Mouse (Mus musculus) liver, embryonic 12.5 days (tissue): ENCODE measurements around the gene Rbm19. TPM values are rescaled to one million over a fixed set of nuclear protein-coding genes. Genes with fewer than 3 reads are reported as not detected.
"Not testable (repeated sequence)": the region's sequence is repeated elsewhere in the genome, so short reads cannot be mapped to it uniquely, and the experiment has no call there.

Experiments used
- ATAC-seq: fragments of 200-750 bp; cut with Nextera tagmentation; 2 replicates; pipeline ENCODE4 v1.8.0; 2017; ENCODE audit warnings: moderate number of reproducible peaks, mild to moderate bottlenecking, moderate library complexity
- H3K27ac ChIP-seq: fragments of 300-500 bp; sonication (generic); 2 replicates; pipeline ENCODE4 v1.5.1; 2016; ENCODE audit warnings: mild to moderate bottlenecking
- H3K27me3 ChIP-seq: fragments of 300-500 bp; sonication (generic); replicated peaks from 2 replicates; pipeline ENCODE4 v1.6.1; 2016; ENCODE audit warnings: mild to moderate bottlenecking, moderate library complexity
- H3K36me3 ChIP-seq: fragments of 300-500 bp; sonication (generic); 2 replicates; pipeline ENCODE4 v1.6.1; 2016; ENCODE audit warnings: mild to moderate bottlenecking, moderate library complexity
- H3K4me1 ChIP-seq: fragments of 300-500 bp; sonication (generic); 2 replicates; pipeline ENCODE4 v1.6.1; 2016
- H3K4me2 ChIP-seq: fragments of 300-500 bp; sonication (generic); 2 replicates; pipeline ENCODE4 v1.6.1; 2016; ENCODE audit warnings: mild to moderate bottlenecking, moderate library complexity
- H3K4me3 ChIP-seq: fragments of 300-500 bp; sonication (generic); 2 replicates; pipeline ENCODE4 v1.5.1; 2016; ENCODE audit warnings: mild to moderate bottlenecking, moderate library complexity
- H3K9ac ChIP-seq: fragments of 300-500 bp; sonication (generic); 2 replicates; pipeline ENCODE4 v1.6.1; 2016; ENCODE audit warnings: mild to moderate bottlenecking, moderate library complexity
- H3K9me3 ChIP-seq: fragments of 300-500 bp; sonication (generic); replicated peaks from 2 replicates; pipeline ENCODE4 v1.6.1; 2016; ENCODE audit warnings: mild to moderate bottlenecking, moderate library complexity
- WGBS: fragments of 180-500 bp; shearing (Covaris S2); methylation state at CpG from one replicate; pipeline ENCODE4 v1.1.7; 2016; ENCODE audit not compliant: insufficient replicate concordance; 5-methylcytosine and 5-hydroxymethylcytosine counted together
- polyA plus RNA-seq: library from polyadenylated mRNA; unstranded; fragments of >200 nt; fragmentation: Nextera tagmentation; extraction: Ambion mirVana; gene quantifications from 2 replicates; pipeline ENCODE4 v1.2.1, GENCODE M21; 2016

Gene Rbm19
- polyA plus RNA-seq, 1 experiment from 2014 or later = 30.2 TPM

- no peak overlapping the region for H3K9ac ChIP-seq
- H3K4me3 ChIP-seq = no peak overlapping the region
- H3K4me1 ChIP-seq = peaks cover 11% of the 10 kb centered on the region
- no peak overlapping the region for H3K27ac ChIP-seq
- peaks cover 50% of the 10 kb centered on the region for H3K27me3 ChIP-seq
- H3K36me3 ChIP-seq = no peaks in the 10 kb centered on the region
- H3K4me2 ChIP-seq = no peak overlapping the region
- 0 out of 2 replicates have a peak, but pooled peaks have one; percentile 43 for ATAC-seq
- WGBS = 21% methylated on average over 12 of the region's 12 CpGs
- H3K9me3 ChIP-seq = no peaks in the 10 kb centered on the region
Observed at GRCm38 (mm10) chr5:120106424-120107073, 9.7 kb upstream of the Rbm19 start.

GRCm38 (mm10) chr5:120114361-120114760 is 1.9 kb upstream of the Rbm19 start:
- Histone ChIP-seq H3K36me3 (peaks cover 11% of the 10 kb centered on the region), H3K4me1 (peaks cover 21% of the 10 kb centered on the region), H3K9ac (no peak overlapping the region), H3K4me3 (no peak overlapping the region), H3K27ac (no peak overlapping the region), H3K4me2 (no peak overlapping the region), H3K9me3 (no peaks in the 10 kb centered on the region), H3K27me3 (peaks cover 30% of the 10 kb centered on the region)
- WGBS = 73% methylated on average over 12 of the region's 12 CpGs
- no peak for ATAC-seq

DNA sequence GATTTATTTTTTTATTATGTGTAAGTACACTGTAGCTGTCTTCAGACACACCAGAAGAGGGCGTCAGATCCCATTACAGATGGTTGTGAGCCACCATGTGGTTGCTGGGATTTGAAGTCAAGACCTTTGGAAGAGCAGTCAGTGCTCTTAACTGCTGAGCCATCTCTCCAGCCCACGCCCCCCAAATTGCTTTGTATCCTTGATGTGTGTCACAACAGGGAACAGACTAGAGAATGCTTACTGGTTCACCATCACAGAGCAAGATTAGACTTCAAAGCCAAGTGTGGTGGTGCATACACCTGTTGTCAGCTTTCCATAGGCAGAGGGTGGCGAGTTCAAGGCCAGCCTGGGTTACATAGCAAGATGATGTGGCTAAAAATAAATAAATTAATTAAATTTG is 896 bp downstream of the Rbm19 start:
- peak overlapping the region; percentile 73; the same call in 1 of the 2 replicates for H3K9ac ChIP-seq
- H3K36me3 ChIP-seq = peaks cover 39% of the 10 kb centered on the region
- 29% methylated on average over 3 of the region's 3 CpGs for WGBS
- ATAC-seq, H3K27ac ChIP-seq, H3K9me3 ChIP-seq: not testable (repeated sequence)
- H3K27me3 ChIP-seq = peaks cover 17% of the 10 kb centered on the region; the same call in 1 of the 2 replicates
- peaks cover 21% of the 10 kb centered on the region for H3K4me1 ChIP-seq
- H3K4me3 ChIP-seq = peak overlapping the region; percentile 86
- H3K4me2 ChIP-seq = peak overlapping the region; percentile 87

DNA sequence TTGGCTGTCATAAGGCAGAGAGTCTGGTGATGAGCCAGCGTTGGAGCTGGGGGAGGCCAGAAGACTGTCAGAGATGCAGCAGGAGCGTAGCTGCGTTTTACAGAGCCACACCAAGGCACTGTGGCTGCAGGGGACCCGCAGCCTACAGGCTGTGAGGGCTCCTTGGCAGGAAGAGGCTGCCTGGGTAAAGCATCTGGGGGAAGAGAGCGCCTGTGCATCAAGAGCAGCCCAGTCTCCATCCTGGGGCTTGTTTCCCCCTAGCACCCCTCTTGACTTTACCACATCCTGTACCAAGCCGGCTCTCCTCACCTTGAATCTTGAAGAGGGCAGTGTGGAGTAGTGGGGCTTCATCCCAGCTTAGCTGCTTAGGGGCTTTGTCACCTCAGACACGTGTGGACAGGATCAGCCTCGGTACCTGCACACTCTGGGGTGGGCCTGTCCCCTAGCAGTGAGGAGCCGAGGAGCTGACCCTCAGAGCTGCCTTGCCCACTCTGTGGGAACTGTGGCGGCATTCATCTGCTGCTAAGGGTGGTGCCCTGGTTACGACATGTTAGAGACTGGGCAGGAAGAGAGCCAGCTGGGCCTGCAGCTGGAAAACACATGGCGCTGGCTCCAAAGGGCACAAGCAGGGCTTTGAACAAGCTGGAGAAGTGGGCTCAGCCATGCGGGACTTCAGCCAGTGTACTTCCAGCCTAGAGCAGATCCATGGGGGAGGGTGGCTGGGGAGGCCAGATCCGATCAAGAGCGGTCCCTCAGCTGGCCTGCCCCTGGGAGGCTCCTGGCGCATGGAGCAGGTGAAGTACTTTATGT is 8.8 kb downstream of the Rbm19 start:
- WGBS = 82% methylated on average over 16 of the region's 16 CpGs

DNA sequence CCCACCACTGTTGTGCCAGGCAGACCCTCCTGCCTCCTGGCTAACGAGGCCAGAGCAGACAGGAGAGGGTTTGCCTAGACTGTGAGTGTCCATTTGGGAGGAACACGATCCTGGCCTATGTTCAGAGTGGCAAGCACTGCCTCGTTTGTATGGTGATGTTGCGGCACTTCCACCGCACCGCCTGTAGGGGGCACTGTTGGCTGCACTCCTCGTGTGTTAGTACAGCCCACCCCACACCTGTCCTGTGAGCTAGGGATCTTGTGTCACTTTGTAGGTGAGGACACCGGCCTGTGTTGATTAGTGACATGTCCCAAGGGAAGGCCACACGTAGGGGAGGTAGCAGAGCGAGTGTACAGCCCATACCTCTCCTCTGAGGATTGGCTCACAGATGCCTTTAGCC is 11.4 kb downstream of the Rbm19 start:
- H3K36me3 ChIP-seq = peaks cover 99% of the 10 kb centered on the region
- 54% methylated on average over 10 of the region's 10 CpGs for WGBS
- ATAC-seq = no peak
- H3K4me2 ChIP-seq = no peak overlapping the region
- H3K4me3 ChIP-seq = no peak overlapping the region
- no peaks in the 10 kb centered on the region for H3K27me3 ChIP-seq
- no peak overlapping the region for H3K9ac ChIP-seq
- H3K27ac ChIP-seq = no peak overlapping the region
- H3K4me1 ChIP-seq = peaks cover 31% of the 10 kb centered on the region
- no peaks in the 10 kb centered on the region for H3K9me3 ChIP-seq

More for the DNA sequence above, 8.8 kb downstream of the Rbm19 start:
- H3K4me3 ChIP-seq = no peak overlapping the region
- no peak for ATAC-seq
- H3K9me3 ChIP-seq = no peaks in the 10 kb centered on the region
- H3K27ac ChIP-seq = no peak overlapping the region
- H3K27me3 ChIP-seq = no peaks in the 10 kb centered on the region
- peaks cover 6% of the 10 kb centered on the region for H3K4me1 ChIP-seq
- H3K9ac ChIP-seq = no peak overlapping the region
- H3K36me3 ChIP-seq = peaks cover 100% of the 10 kb centered on the region
- no peak overlapping the region for H3K4me2 ChIP-seq

DNA sequence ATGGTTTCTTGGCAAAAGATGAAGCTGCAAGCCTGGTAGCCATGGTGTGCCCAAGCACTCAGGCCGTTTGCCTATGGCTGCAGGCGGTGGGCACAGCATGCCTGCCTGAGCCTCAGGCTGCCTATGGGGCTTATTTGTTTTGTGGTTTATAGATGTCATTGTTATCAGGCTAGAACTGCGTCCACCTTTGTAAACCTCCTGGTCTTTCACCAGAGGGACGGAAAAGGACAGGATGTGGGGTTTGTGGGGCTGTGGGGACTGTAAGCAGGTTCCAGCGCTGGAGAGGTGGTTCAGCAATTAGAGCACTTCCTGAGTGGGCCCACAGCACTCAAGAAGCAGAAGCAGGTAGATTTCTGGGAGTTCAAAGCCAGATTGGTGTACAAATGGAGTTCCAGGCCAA is 12.2 kb downstream of the Rbm19 start:
- Histone ChIP-seq H3K4me2 (no peak overlapping the region), H3K36me3 (peaks cover 99% of the 10 kb centered on the region), H3K9me3 (no peaks in the 10 kb centered on the region), H3K9ac (no peak overlapping the region), H3K4me3 (no peak overlapping the region), H3K27ac (no peak overlapping the region), H3K4me1 (peaks cover 40% of the 10 kb centered on the region), H3K27me3 (no peaks in the 10 kb centered on the region)
- ATAC-seq = no peak
- whole genome bisulfite sequencing = 57% methylated on average over 5 of the region's 5 CpGs

GRCm38 (mm10) chr5:120129070-120129469 is 12.8 kb downstream of the Rbm19 start:
- Histone ChIP-seq H3K9ac (no peak overlapping the region), H3K4me1 (peaks cover 45% of the 10 kb centered on the region), H3K9me3 (no peaks in the 10 kb centered on the region), H3K4me3 (no peak overlapping the region), H3K27me3 (no peaks in the 10 kb centered on the region), H3K4me2 (no peak overlapping the region), H3K27ac (no peak overlapping the region), H3K36me3 (peaks cover 98% of the 10 kb centered on the region)
- WGBS = 83% methylated on average over 7 of the region's 7 CpGs
- no peak for ATAC-seq

DNA sequence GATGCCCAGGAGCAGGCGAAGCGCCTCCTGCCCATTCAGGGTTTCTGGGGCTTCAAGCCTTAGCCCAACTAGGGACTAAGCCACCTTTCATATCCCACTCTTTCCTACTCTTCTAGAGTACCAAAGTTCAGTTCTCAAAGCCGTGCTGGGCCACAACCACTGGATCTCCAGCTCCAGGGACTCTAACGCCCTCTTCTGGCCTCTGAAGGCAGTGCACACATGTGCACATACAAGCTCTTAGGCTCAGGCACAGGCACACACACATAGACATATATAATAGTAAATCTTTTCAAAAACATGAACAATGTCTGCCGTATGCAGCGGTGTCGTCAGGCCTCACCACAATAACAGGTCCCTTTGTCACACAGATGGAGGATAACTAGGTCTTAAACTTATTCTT is 13.5 kb downstream of the Rbm19 start:
- H3K4me1 ChIP-seq = peaks cover 52% of the 10 kb centered on the region
- no peak overlapping the region for H3K4me2 ChIP-seq
- H3K4me3 ChIP-seq = no peak overlapping the region
- no peaks in the 10 kb centered on the region for H3K27me3 ChIP-seq
- H3K9ac ChIP-seq = no peak overlapping the region
- no peak for ATAC-seq
- 91% methylated on average over 7 of the region's 7 CpGs for WGBS
- no peaks in the 10 kb centered on the region for H3K9me3 ChIP-seq
- no peak overlapping the region for H3K27ac ChIP-seq
- H3K36me3 ChIP-seq = peaks cover 95% of the 10 kb centered on the region

- H3K27ac ChIP-seq = peak overlapping the region; percentile 50; the same call in 1 of the 2 replicates
- peak; percentile 57 for ATAC-seq
- H3K9me3 ChIP-seq = no peaks in the 10 kb centered on the region
- H3K4me2 ChIP-seq = no peak overlapping the region
- peaks cover 56% of the 10 kb centered on the region for H3K4me1 ChIP-seq
- H3K4me3 ChIP-seq = no peak overlapping the region
- H3K36me3 ChIP-seq = peaks cover 95% of the 10 kb centered on the region
- 50% methylated on average over 2 of the region's 2 CpGs for WGBS
- H3K9ac ChIP-seq = no peak overlapping the region
- no peaks in the 10 kb centered on the region for H3K27me3 ChIP-seq
Observed at GRCm38 (mm10) chr5:120130163-120130562, 13.9 kb downstream of the Rbm19 start.

DNA sequence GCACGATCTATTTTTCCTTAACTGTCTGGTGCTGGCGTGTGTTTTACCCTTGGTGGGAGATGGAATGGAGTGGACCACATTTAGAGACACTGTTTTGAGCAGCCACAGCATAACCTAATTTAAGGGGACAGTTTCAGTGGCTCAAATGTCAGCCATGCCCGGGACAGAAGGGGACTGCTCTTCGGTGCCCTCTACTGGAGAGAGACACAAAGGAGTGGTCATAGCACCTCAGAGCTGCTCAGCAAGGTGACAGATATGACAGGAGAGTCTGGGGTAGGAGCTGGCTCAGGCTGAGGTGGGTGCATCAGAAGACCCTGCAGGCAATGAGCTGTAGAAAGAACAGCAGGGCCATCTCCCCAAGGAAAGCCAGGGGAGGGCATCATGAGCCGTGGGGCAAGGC is 15.3 kb downstream of the Rbm19 start:
- H3K9ac ChIP-seq = no peak overlapping the region
- no peak overlapping the region for H3K4me3 ChIP-seq
- WGBS = 51% methylated on average over 5 of the region's 5 CpGs
- no peaks in the 10 kb centered on the region for H3K27me3 ChIP-seq
- no peak overlapping the region for H3K4me2 ChIP-seq
- H3K9me3 ChIP-seq = no peaks in the 10 kb centered on the region
- peaks cover 82% of the 10 kb centered on the region for H3K36me3 ChIP-seq
- H3K27ac ChIP-seq = peak overlapping the region; percentile 50; the same call in 1 of the 2 replicates
- no peak for ATAC-seq
- H3K4me1 ChIP-seq = peaks cover 70% of the 10 kb centered on the region

DNA sequence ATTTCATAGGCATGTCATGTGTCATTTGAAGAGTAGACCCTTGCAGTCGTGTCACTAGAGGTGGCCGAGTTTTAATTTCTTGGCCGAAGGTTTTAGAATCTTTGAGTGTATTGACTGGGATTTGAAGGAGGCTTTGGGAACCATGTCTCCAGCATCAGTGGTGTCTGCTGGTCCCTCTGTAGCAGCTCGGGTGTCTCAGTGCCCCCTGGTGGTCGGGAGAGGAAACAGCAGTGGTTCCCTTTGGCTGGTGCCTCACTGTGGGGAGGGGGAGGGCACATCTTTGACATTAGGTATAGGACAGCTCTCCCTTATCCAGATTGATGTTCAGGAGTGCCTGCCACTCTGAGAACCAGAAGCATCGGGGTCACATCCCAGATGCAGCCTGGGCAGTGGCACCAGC is 17.7 kb downstream of the Rbm19 start:
- H3K27me3 ChIP-seq = no peaks in the 10 kb centered on the region
- H3K9me3 ChIP-seq = no peaks in the 10 kb centered on the region
- WGBS = 21% methylated on average over 6 of the region's 6 CpGs
- H3K9ac ChIP-seq = peak overlapping the region; percentile 73; the same call in 1 of the 2 replicates
- H3K4me3 ChIP-seq = no peak overlapping the region
- peaks cover 94% of the 10 kb centered on the region for H3K4me1 ChIP-seq
- no peak overlapping the region for H3K4me2 ChIP-seq
- no peak for ATAC-seq
- peaks cover 68% of the 10 kb centered on the region for H3K36me3 ChIP-seq
- peak overlapping the region; percentile 97 for H3K27ac ChIP-seq

DNA sequence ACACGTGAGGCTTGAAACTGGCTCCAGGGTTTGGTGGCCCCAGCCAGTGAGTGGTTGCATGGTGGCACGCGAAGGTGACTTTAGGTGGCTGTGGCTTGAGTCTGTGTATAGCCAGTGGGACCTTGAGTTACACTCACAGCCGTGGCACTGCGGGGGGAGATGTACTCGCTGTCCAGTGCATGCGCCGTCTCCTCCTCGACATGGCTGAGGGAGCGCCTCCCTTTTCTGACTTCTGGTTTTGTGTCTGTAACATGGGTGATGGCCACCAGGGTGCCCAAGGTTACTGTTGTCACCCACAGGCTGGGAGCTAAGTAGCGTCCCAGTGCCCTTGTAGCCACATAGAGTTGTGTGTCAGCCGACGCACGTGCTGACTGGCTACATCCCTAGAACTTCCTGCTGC is 19.1 kb downstream of the Rbm19 start:
- Histone ChIP-seq H3K27ac (peak overlapping the region; percentile 97), H3K4me1 (peaks cover 94% of the 10 kb centered on the region), H3K9me3 (no peaks in the 10 kb centered on the region), H3K36me3 (peaks cover 63% of the 10 kb centered on the region), H3K4me3 (0 out of 2 replicates have a peak overlapping the region, but pooled peaks have one; percentile 44), H3K27me3 (no peaks in the 10 kb centered on the region), H3K4me2 (peak overlapping the region; percentile 82), H3K9ac (peak overlapping the region; percentile 73)
- ATAC-seq = no peak
- WGBS = 72% methylated on average over 14 of the region's 14 CpGs
